Mouse (Mus musculus): ENCODE results near the gene Hibch. TPM values are rescaled to one million over a fixed set of nuclear protein-coding genes. Genes with fewer than 3 reads are reported as not detected.

Gene Hibch
- total RNA-seq, 2 experiments from 2014 or later = 14.1 to 16.5 TPM

Other genes starting within 250 kb of the Hibch start
- 1 to 10 TPM; 3.2 to 4.4 TPM for gene Nemp2, start 214.2 kb upstream of the Hibch start, total RNA-seq (2021)
- 10 to 100 TPM; 67.6 to 70.9 TPM for gene Mfsd6, start 117.5 kb upstream of the Hibch start, total RNA-seq (2021)
- gene Inpp1, start 27.2 kb upstream of the Hibch start, total RNA-seq (2021) = 10 to 100 TPM; 42.7 to 49.8 TPM
- 1 to 10 TPM; 9.3 to 9.4 TPM for gene 1700019D03Rik, start 175.2 kb downstream of the Hibch start, total RNA-seq (2021)
- under 1 TPM; 0.44 to 0.81 TPM for gene Mstn, start 216.7 kb downstream of the Hibch start, total RNA-seq (2021)

All from layer of hippocampus, postnatal 14 days (tissue).